Mouse (Mus musculus) heart, postnatal 0 days (tissue): ENCODE data around the gene Cnnm2.

Experiments used
- CTCF ChIP-seq: IDR thresholded peaks from 2 replicates; pipeline ENCODE4 v1.5.1; 2016; ENCODE audit warnings: antibody characterized with exemption, control low read depth, low read depth
- EP300 ChIP-seq: IDR thresholded peaks from 2 replicates; pipeline ENCODE4 v1.6.1; 2016; ENCODE audit warnings: antibody characterized with exemption, low read depth

GRCm38 (mm10) chr19:46822491-46822890, 61.1 kb downstream of the Cnnm2 start:
- no peak for TF ChIP-seq CTCF
- no peak for TF ChIP-seq EP300
